Mouse (Mus musculus): ENCODE measurements around the gene Tdrd3.

Tdrd3 gene

GRCm38 (mm10) chr14:87415808-87416721 is at the start of gene Tdrd3:
Gene Tdrd3 (plus strand): TSS chr14:87416639.
- DNase-seq (ENCODE audit: low read depth): peak; percentile 91

DNA sequence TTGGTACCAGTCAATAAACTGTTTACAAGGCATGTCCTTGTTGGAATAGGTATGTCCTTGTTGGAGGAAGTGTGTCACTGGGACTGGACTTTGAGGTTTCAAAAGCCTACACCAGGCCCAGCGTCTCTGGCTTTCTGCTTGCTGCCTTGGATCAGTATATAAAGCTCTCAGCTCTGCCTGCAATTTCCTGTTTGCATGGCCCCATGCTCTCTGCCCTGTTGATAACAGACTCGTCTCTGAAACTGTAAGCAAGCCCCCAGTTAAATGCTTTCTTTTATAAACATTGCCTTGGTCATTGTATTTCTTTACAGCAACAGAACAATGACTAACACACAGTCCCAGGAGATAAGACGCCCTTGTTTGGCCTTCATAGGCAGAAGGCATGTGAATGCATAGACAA is 49.3 kb upstream of the Tdrd3 start:
- DNase-seq (ENCODE audit: low read depth): no peak

DNA sequence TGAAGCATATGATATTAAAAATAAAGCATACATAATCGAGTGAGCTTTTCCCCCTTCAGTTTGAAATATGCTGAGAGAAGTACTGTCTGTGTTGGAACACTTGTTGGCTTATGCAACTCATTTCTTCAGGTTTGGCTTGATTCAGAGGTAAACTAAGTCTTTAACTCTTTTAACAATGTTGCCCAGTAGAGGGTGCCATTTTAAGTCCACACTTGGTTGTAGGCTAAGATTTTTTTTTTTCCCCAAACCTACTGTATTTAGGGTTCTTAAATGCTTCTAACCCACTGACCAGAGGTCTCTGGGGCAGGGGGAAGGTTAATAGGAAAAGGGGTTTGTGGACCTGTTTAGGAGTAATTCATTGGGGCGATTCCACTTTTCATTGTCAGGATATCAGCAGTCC is 33.4 kb upstream of the Tdrd3 start:
- DNase-seq (ENCODE audit: low read depth): no peak

DNA sequence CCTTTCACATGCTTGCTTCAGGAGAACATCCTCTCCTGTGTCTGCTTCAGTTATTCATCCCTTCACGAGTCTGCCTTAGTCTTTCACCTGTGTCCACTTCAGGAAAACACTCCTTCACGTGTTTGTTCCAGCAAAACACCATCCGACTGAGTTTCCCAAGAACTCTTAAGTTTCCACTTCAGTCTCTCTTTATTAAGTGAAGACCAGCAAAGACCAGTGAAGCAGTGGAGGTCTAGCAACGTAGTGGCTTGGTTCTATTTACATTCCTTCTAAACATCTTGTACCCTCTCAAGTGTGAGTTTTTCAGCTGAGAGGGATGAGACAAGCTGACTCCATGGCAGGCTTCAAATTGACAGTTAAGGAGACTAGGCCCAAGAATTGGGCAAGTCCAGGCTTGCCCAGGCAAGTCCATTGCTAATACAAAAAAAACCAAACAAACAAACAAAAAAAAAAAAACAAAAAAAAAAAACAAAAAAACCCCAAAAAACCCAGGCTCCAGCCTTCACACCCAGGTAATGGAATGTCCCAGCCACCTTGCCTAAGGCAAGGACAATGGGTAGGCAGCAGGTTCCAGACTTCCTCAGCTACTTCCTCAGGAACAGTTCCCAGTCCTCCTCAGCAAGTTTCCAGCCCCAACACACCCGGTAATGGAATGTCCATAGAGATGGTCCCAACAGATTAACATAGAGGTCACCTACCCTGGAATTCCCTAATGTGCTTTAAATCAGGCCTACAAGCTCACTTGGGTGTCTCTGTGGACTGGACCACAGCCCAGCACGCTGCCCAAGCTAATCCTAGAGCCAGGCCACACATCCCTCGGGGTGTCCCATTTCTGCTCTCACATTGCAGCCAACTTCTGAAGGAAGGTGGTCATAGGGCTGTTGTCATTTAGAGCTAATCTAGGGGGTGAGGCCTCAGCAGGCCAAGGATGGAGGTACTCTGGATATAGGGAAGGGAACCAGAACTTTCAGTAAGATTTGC is 31.9 kb upstream of the Tdrd3 start:
- DNase-seq (ENCODE audit: low read depth): no peak

GRCm38 (mm10) chr14:87393096-87393495 is 23.3 kb upstream of the Tdrd3 start:
- no peak for DNase-seq (ENCODE audit: low read depth)

DNA sequence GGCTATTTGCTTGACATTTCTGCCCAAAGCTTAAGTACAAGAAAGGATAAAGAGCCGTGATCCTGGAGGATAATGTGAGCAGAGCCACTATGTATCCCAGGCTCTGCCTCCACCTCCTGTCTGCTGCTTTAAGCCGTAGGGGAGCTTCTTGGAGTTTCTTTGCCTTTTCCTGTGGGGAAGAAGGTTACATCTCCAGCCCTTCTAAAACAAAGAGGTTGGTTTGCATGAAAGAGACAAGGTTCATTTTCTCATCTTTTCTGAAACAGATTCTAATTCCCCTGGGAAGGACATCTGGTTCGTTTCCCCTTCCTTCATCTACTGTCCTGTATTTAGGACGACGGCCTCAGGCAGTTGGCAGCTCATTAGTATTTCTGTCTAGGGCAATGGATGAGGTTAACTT is 19.8 kb upstream of the Tdrd3 start:
- no peak for DNase-seq (ENCODE audit: low read depth)

- DNase-seq (ENCODE audit: low read depth): no peak
These were observed 992 bp upstream of the Tdrd3 start for GRCm38 (mm10) chr14:87415486-87415807.

GRCm38 (mm10) chr14:87416755-87417690 is 584 bp downstream of the Tdrd3 start:
- no peak for DNase-seq (ENCODE audit: low read depth)

- no peak for DNase-seq (ENCODE audit: low read depth)
These were observed 1.2 kb downstream of the Tdrd3 start for GRCm38 (mm10) chr14:87417691-87418070.

DNA sequence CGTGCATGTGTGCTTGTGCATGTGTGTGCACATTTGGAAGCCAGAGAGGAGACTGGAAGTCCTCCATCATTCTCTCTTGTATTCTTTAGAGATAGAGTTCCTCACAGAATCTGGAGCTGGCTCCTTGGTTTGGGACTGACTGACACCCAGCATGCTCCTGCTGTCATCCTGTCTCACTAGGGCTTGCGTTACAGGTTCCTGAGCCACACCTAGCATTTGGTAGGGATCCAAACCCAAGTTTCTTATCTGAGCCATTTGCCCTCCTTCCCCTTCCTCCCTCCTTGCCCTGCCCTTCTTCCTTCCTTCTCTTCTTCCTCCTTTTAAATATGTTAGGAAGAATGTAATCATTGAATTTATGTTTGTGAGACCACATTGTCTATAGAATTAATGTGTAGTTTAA is 3.3 kb downstream of the Tdrd3 start:
- no peak for DNase-seq (ENCODE audit: low read depth)

- no peak for DNase-seq (ENCODE audit: low read depth)
These were observed 4.1 kb downstream of the Tdrd3 start for GRCm38 (mm10) chr14:87420576-87420975.

GRCm38 (mm10) chr14:87422432-87422831 is 6.0 kb downstream of the Tdrd3 start:
- DNase-seq (ENCODE audit: low read depth): no peak

DNA sequence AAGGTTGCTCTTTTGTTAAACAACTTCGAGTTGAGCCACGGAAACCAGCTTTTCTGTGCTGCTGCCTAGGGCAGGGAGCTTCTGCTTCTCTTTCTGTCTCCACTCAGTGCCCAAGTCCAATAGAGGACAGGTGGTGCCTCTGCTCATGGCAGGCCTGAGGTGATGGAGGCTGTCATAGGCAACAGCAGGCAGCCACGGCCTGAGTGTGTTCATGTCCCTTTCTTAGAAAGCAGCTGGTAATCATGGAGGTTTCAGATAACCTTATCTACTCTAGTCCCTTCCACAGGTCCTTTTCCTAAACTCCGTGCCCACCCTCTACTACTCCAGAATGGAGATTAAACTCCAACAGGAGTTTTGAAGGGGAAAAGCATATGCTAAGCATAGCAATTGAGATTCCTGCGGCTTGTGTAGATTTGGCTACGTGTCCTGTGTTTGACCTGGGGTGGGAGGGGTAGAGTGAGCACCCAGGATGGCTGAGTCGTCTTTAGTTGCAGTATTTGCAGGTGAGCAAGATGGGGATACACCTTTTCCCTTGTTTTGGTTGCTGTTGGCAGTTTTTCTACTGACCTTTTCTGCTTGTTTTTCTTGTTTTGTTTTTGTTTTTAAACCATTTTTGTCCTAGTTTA is 10.0 kb downstream of the Tdrd3 start:
- no peak for DNase-seq (ENCODE audit: low read depth)

DNA sequence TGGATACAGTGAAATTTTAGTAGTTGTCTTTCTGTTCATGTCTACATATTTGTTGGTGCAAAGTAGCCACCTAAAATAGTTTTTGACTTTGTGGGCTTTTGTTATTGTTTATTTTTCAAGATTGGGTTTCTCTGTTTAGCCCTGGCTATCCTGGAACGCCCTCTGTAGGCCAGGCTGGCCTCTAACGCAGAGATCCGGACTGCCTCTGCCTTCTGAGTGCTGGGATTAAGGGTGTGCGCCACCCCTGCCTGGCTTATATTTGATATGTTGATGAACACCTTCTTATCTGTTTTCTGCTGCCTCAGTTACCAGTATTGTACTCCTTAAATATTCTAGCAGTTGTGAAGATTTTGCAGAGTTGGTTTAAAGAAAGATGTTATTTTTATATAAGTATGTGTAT is 10.6 kb downstream of the Tdrd3 start:
- DNase-seq (ENCODE audit: low read depth): no peak

DNA sequence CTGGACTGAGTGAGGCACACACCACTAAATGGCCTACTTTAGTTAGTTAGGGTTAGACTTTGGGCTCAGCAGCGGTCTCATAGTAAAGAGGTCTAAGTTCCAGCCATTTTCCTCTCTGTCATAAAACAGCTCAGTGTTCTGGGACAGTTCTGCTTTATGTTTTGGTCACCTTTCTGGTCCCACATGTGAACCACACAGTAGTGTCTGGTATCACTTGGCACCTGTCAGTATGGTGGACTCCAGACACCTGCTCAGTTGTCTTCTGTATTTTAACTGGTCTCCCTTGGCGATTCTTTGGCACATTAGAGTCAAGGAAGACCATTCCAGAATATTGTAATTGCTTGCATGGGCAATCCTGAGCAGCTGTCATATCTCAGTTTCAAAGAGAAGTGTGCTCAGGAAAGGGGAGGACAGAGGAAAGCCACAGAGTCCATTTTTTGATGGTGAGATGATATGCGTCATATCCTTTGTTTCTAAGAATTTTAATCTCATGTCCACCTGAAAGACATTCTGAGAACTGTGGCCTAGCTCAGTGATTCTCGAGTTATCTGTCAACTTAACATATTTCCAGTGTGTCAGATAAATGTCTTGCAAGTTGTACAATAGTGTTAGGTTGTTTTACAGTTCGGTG is 11.3 kb downstream of the Tdrd3 start:
- DNase-seq (ENCODE audit: low read depth): no peak

DNA sequence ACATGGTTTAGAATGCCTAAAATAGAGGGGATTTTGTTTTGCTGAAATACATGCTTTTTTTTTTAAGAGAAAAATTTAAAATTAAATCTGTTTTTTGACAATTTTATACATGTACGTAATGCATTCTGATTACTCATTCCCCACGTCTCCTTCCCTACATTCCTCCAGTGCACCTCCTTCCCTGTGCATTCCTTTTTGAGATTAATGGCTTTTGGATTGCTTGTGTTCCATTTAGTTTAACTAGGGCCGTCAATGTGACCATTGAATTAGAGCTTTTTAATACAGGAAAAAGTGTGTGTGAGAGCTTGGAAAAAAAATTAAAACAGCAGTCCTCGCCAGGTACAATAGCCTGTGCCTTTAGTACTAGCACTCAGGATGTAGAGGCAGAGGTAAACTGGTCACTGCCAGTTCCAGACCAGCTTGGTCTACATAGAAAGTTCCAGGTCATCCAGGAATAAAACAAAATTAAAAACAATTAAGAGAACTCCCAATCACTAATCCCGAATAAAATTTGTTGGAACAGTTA is 17.0 kb downstream of the Tdrd3 start:
- no peak for DNase-seq (ENCODE audit: low read depth)

DNA sequence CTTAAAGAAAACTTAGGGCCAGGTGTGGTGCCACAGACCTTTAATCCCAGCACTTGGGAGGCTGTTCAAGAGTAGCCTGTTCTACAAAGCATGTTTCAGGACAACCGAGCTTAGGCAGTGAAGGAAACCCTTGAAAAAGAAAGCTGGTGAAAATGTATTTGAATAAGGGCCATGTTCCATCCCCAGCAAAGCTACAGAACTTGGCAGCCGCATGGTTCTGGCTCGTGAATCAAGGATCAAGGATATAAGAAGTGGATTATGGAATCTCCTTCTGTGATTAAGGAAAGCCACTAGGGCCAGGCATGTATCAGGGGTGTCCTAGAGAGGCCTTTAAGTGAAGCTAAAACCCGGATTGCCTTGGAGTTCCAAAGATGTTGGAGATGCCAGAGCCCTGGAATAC is 18.9 kb downstream of the Tdrd3 start:
- DNase-seq (ENCODE audit: low read depth): no peak

DNA sequence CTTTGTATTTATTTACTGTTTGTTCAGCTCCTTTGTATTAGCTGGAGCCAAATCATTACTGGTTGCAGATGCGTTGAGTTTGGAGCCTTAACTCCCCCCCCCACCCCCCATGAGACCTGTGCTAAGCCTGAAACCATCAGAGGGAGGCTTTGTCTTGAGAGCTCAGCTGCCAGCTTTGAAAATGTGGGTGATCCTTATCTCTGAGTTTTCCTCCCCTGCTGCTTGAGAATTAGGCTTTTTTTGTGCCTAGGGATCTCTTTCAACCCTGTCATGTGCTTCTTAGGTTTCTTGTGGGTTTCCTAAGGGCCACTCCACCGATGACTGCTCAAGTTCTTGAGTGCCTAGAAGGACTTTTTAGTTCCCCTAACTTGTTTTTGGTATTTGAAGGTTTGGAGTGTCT is 23.3 kb downstream of the Tdrd3 start:
- no peak for DNase-seq (ENCODE audit: low read depth)

- no peak for DNase-seq (ENCODE audit: low read depth)
These were observed 30.0 kb downstream of the Tdrd3 start for GRCm38 (mm10) chr14:87446331-87446913.

Measured in fibroblast of lung, adult 2 months (primary cell).